Mouse (Mus musculus): ENCODE measurements at regions not wholly inside any gene's neighbourhood (a gene's known extent, or its start where the extent isn't known, plus 50 kb on each side); places are given as distances from the start of the nearest gene placed in this dataset.

GRCm38 (mm10) chr12:26937836-26938235 lies 404.5 kb downstream of the Sox11 start:
- no peak for DNase-seq (ENCODE audit: low spot score in 2 of 2)
- intact Hi-C loops (cut with DNase I) = no loop called here

GRCm38 (mm10) chr12:26936696-26937458 lies 405.5 kb downstream of the Sox11 start:
- intact Hi-C loops (cut with DNase I) = no loop called here
- DNase-seq (ENCODE audit: low spot score in 2 of 2) = no peak

- intact Hi-C loops (cut with DNase I) = no loop called here
- no peak for DNase-seq (ENCODE audit: low spot score in 2 of 2)
These were observed 412.1 kb downstream of the Sox11 start for GRCm38 (mm10) chr12:26930155-26930867.

GRCm38 (mm10) chr12:26906126-26906525 lies 436.2 kb downstream of the Sox11 start:
- no peak for DNase-seq (ENCODE audit: low spot score in 2 of 2)
- intact Hi-C loops (cut with DNase I) = no loop called here

GRCm38 (mm10) chr12:26903894-26904272 lies 434.9 kb downstream of the Cmpk2 start:
- no peak for DNase-seq (ENCODE audit: low spot score in 2 of 2)
- intact Hi-C loops (cut with DNase I) = no loop called here

GRCm38 (mm10) chr12:26903073-26903893 lies 434.3 kb downstream of the Cmpk2 start:
- peak; percentile 39 to 62 for DNase-seq (ENCODE audit: low spot score in 2 of 2)
- intact Hi-C loops (cut with DNase I) = no loop called here

- intact Hi-C loops (cut with DNase I) = no loop called here
- DNase-seq (ENCODE audit: low spot score in 2 of 2) = no peak
These were observed 422.2 kb downstream of the Cmpk2 start for GRCm38 (mm10) chr12:26891190-26891589.

- no peak for DNase-seq (ENCODE audit: low spot score in 2 of 2)
- intact Hi-C loops (cut with DNase I) = loop anchor here (5.0 kb wide), 1 partner anchor 451 kb away; no protein-coding TSS in a partner anchor
These were observed 417.6 kb downstream of the Cmpk2 start for GRCm38 (mm10) chr12:26886635-26887014.

- peak; percentile 46 to 49 for DNase-seq (ENCODE audit: low spot score in 2 of 2)
- intact Hi-C loops (cut with DNase I) = loop anchor here (5.0 kb wide), 1 partner anchor 451 kb away; no protein-coding TSS in a partner anchor
These were observed 417.0 kb downstream of the Cmpk2 start for GRCm38 (mm10) chr12:26885831-26886634.

- intact Hi-C loops (cut with DNase I) = loop anchor here (5.0 kb wide), 1 partner anchor 452 kb away; no protein-coding TSS in a partner anchor
- no peak for DNase-seq (ENCODE audit: low spot score in 2 of 2)
These were observed 416.1 kb downstream of the Cmpk2 start for GRCm38 (mm10) chr12:26885083-26885482.

GRCm38 (mm10) chr12:26884156-26884555 lies 415.2 kb downstream of the Cmpk2 start:
- DNase-seq (ENCODE audit: low spot score in 2 of 2) = peak; percentile 69 to 73
- intact Hi-C loops (cut with DNase I) = no loop called here

GRCm38 (mm10) chr12:26877691-26878121 lies 408.7 kb downstream of the Cmpk2 start:
- DNase-seq (ENCODE audit: low spot score in 2 of 2) = peak; percentile 15 to 53

GRCm38 (mm10) chr12:26877284-26877683 lies 408.3 kb downstream of the Cmpk2 start:
- intact Hi-C loops (cut with DNase I) = no loop called here
- no peak for DNase-seq (ENCODE audit: low spot score in 2 of 2)

More at GRCm38 (mm10) chr12:26877691-26878121, 408.7 kb downstream of the Cmpk2 start:
- intact Hi-C loops (cut with DNase I) = no loop called here

GRCm38 (mm10) chr12:26872466-26872865 lies 403.5 kb downstream of the Cmpk2 start:
- DNase-seq (ENCODE audit: low spot score in 2 of 2) = no peak
- intact Hi-C loops (cut with DNase I) = no loop called here

GRCm38 (mm10) chr12:26867731-26868130 lies 398.7 kb downstream of the Cmpk2 start:
- intact Hi-C loops (cut with DNase I) = no loop called here

GRCm38 (mm10) chr12:26855091-26855516 lies 386.1 kb downstream of the Cmpk2 start:
- intact Hi-C loops (cut with DNase I) = no loop called here
- DNase-seq (ENCODE audit: low spot score in 2 of 2) = peak; percentile 83 to 84

More at GRCm38 (mm10) chr12:26867731-26868130, 398.7 kb downstream of the Cmpk2 start:
- no peak for DNase-seq (ENCODE audit: low spot score in 2 of 2)

- intact Hi-C loops (cut with DNase I) = no loop called here
- no peak for DNase-seq (ENCODE audit: low spot score in 2 of 2)
These were observed 375.9 kb downstream of the Cmpk2 start for GRCm38 (mm10) chr12:26844917-26845316.

GRCm38 (mm10) chr12:26842696-26843095 lies 373.7 kb downstream of the Cmpk2 start:
- no peak for DNase-seq (ENCODE audit: low spot score in 2 of 2)
- intact Hi-C loops (cut with DNase I) = no loop called here

All from left cerebral cortex, postnatal 14 days (tissue).